Mouse (Mus musculus): ENCODE results near the gene Csnk2b. TPM values are rescaled to one million over a fixed set of nuclear protein-coding genes. Genes with fewer than 3 reads are reported as not detected.

Gene Csnk2b
- polyA plus RNA-seq, 1 experiment from 2014 or later = 245 TPM

DNA sequence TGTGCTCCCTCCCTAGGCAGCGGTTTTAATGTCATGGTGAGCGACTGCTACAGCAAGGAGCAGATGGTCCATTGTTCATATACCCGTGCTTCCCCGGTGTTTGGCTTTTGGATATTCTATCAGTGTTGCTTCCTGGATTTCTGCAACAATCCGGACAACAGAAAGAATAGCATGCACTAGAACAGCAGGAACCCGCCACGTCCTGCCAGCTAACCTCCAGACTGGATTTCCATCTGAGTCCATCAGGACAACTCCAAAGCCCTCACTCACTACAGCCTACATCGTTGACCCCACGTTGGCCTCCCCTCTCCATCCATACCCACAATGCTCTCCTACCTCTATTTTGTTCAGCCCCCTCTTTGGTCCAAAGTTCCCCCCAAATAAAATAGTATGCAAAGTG is 10.1 kb downstream of the Csnk2b start:
- no peaks in the 10 kb centered on the region for H3K4me1 ChIP-seq (ENCODE audit: control insufficient read depth, insufficient read depth, low read length)
- ATAC-seq (ENCODE audit: insufficient read depth, low FRiP score) = no peak
- H3K4me2 ChIP-seq (ENCODE audit: low read depth, low read length) = no peak overlapping the region
- no peak overlapping the region for H3K27ac ChIP-seq (ENCODE audit: low read length)
- no peak overlapping the region for H3K9ac ChIP-seq (ENCODE audit: low read length)
- no peaks in the 10 kb centered on the region; the same call in 1 of the 2 replicates for H3K36me3 ChIP-seq (ENCODE audit: control insufficient read depth, insufficient read depth, low read length)
- no peak overlapping the region for H3K4me3 ChIP-seq (replicated peaks; ENCODE audit: low read length)
- H3K27me3 ChIP-seq (ENCODE audit: control insufficient read depth, insufficient read depth, low read length) = no peaks in the 10 kb centered on the region
- WGBS = 70% methylated on average over 9 of the region's 9 CpGs
- no peaks in the 10 kb centered on the region for H3K9me3 ChIP-seq (replicated peaks; ENCODE audit: control insufficient read depth, low read length)

DNA sequence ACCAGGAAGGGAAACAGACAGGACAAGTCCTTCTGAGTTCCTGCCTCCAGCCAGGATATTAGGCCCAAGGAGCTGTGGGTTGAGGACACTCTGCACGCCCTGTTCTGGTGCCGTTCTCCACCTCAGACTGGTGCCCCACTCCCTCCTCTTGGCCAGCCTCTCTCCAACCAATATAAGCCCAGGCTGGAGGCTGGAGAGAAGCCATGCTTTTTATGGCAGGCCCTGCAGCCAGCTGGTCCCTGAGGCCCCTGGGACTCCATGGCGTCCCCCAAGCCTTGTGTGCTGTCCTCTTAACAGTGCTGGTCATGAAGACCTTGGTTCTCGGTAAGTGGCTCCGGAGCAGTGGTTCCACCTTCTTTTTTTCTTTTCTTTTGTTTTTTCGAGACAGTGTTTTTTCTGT is 13.8 kb downstream of the Csnk2b start, which contains the start of gene Ly6g5c:
Gene Ly6g5c, plus strand, starts transcription at position 183 of the 400 bp plus-strand sequence.
- Histone ChIP-seq H3K4me2 (ENCODE audit: low read depth, low read length) (no peak within 1 kb of the TSS), H3K9ac (ENCODE audit: low read length) (no peak within 1 kb of the TSS), H3K27me3 (ENCODE audit: control insufficient read depth, insufficient read depth, low read length) (no peaks in the 10 kb centered on the region), H3K36me3 (ENCODE audit: control insufficient read depth, insufficient read depth, low read length) (no peaks in the 10 kb centered on the region), H3K9me3 (replicated peaks; ENCODE audit: control insufficient read depth, low read length) (no peaks in the 10 kb centered on the region), H3K4me3 (replicated peaks; ENCODE audit: low read length) (no peak within 1 kb of the TSS), H3K4me1 (ENCODE audit: control insufficient read depth, insufficient read depth, low read length) (no peaks in the 10 kb centered on the region), H3K27ac (ENCODE audit: low read length) (no peak within 1 kb of the TSS)
- ATAC-seq (ENCODE audit: insufficient read depth, low FRiP score) = no peak
- WGBS = 84% methylated on average over 6 of the region's 6 CpGs

DNA sequence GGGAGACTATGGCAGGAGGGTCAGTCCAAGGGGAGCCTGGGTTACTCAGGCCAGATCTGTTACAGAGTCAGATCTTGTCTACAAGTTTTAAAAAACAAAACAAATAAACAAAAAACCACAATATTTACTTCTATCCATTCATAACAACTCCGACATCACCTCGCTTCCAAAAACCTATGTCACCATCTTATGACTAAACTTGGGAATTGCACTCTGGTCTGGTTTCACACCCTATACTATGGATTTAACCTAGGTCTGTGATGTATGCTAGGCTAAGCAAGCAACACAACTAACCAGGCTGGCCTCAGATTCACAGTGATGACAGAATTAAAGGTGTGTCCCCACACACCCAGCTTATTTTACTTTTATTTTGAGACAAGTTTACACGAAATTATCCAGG is 15.3 kb downstream of the Csnk2b start:
- H3K36me3 ChIP-seq (ENCODE audit: control insufficient read depth, insufficient read depth, low read length) = peaks cover 11% of the 10 kb centered on the region; the same call in 1 of the 2 replicates
- H3K4me1 ChIP-seq (ENCODE audit: control insufficient read depth, insufficient read depth, low read length) = no peaks in the 10 kb centered on the region
- no peak overlapping the region for H3K4me3 ChIP-seq (replicated peaks; ENCODE audit: low read length)
- H3K27ac ChIP-seq (ENCODE audit: low read length) = no peak overlapping the region
- no peaks in the 10 kb centered on the region for H3K9me3 ChIP-seq (replicated peaks; ENCODE audit: control insufficient read depth, low read length)
- H3K27me3 ChIP-seq (ENCODE audit: control insufficient read depth, insufficient read depth, low read length) = no peaks in the 10 kb centered on the region
- H3K9ac ChIP-seq (ENCODE audit: low read length) = no peak overlapping the region
- H3K4me2 ChIP-seq (ENCODE audit: low read depth, low read length) = no peak overlapping the region
- 60% methylated on average over 3 of the region's 3 CpGs for WGBS
- ATAC-seq (ENCODE audit: insufficient read depth, low FRiP score) = no peak

- Histone ChIP-seq H3K4me1 (ENCODE audit: control insufficient read depth, insufficient read depth, low read length) (no peaks in the 10 kb centered on the region), H3K27me3 (ENCODE audit: control insufficient read depth, insufficient read depth, low read length) (no peaks in the 10 kb centered on the region), H3K4me2 (ENCODE audit: low read depth, low read length) (peak overlapping the region; percentile 19; the same call in 1 of the 2 replicates), H3K27ac (ENCODE audit: low read length) (no peak overlapping the region), H3K36me3 (ENCODE audit: control insufficient read depth, insufficient read depth, low read length) (peaks cover 11% of the 10 kb centered on the region; the same call in 1 of the 2 replicates), H3K9me3 (replicated peaks; ENCODE audit: control insufficient read depth, low read length) (no peaks in the 10 kb centered on the region), H3K9ac (ENCODE audit: low read length) (no peak overlapping the region), H3K4me3 (replicated peaks; ENCODE audit: low read length) (no peak overlapping the region)
- ATAC-seq (ENCODE audit: insufficient read depth, low FRiP score) = no peak; the same call in 1 of the 2 replicates
- 22% methylated on average over 13 of the region's 13 CpGs for WGBS
Measured at GRCm38 (mm10) chr17:35105740-35106389, 16.0 kb downstream of the Csnk2b start.

GRCm38 (mm10) chr17:35104754-35105153 is 17.1 kb downstream of the Csnk2b start:
- Histone ChIP-seq H3K4me1 (ENCODE audit: control insufficient read depth, insufficient read depth, low read length) (no peaks in the 10 kb centered on the region), H3K36me3 (ENCODE audit: control insufficient read depth, insufficient read depth, low read length) (peaks cover 12% of the 10 kb centered on the region; the same call in 1 of the 2 replicates), H3K9ac (ENCODE audit: low read length) (no peak overlapping the region), H3K27me3 (ENCODE audit: control insufficient read depth, insufficient read depth, low read length) (no peaks in the 10 kb centered on the region), H3K4me2 (ENCODE audit: low read depth, low read length) (no peak overlapping the region), H3K4me3 (replicated peaks; ENCODE audit: low read length) (no peak overlapping the region), H3K9me3 (replicated peaks; ENCODE audit: control insufficient read depth, low read length) (no peaks in the 10 kb centered on the region), H3K27ac (ENCODE audit: low read length) (no peak overlapping the region)
- 75% methylated on average over 6 of the region's 6 CpGs for WGBS
- no peak for ATAC-seq (ENCODE audit: insufficient read depth, low FRiP score)

DNA sequence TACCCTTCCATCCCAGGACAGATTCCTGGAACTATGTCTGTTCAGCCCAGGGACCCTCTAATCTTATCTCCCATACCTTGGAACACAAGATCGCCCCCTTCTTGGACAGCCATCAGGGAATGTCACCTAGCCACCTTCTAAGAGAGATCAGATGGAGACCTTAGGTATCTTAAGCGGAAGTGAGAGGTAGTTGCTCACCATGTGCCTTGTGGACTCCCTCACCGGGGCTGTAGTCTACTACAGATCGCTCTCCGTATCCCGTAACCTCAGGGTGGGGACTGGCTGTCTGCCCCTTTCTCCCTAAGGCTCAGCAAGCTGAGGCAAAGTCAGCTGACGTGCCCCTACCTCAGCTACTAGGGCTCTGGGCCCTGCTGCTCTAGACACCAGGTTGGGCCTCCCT is 17.8 kb downstream of the Csnk2b start:
- no peak overlapping the region for H3K4me2 ChIP-seq (ENCODE audit: low read depth, low read length)
- no peak overlapping the region for H3K9ac ChIP-seq (ENCODE audit: low read length)
- no peaks in the 10 kb centered on the region for H3K4me1 ChIP-seq (ENCODE audit: control insufficient read depth, insufficient read depth, low read length)
- ATAC-seq (ENCODE audit: insufficient read depth, low FRiP score) = no peak
- no peaks in the 10 kb centered on the region for H3K27me3 ChIP-seq (ENCODE audit: control insufficient read depth, insufficient read depth, low read length)
- H3K4me3 ChIP-seq (replicated peaks; ENCODE audit: low read length) = no peak overlapping the region
- no peak overlapping the region for H3K27ac ChIP-seq (ENCODE audit: low read length)
- 87% methylated on average over 7 of the region's 7 CpGs for WGBS
- peaks cover 15% of the 10 kb centered on the region; the same call in 1 of the 2 replicates for H3K36me3 ChIP-seq (ENCODE audit: control insufficient read depth, insufficient read depth, low read length)
- H3K9me3 ChIP-seq (replicated peaks; ENCODE audit: control insufficient read depth, low read length) = no peaks in the 10 kb centered on the region

DNA sequence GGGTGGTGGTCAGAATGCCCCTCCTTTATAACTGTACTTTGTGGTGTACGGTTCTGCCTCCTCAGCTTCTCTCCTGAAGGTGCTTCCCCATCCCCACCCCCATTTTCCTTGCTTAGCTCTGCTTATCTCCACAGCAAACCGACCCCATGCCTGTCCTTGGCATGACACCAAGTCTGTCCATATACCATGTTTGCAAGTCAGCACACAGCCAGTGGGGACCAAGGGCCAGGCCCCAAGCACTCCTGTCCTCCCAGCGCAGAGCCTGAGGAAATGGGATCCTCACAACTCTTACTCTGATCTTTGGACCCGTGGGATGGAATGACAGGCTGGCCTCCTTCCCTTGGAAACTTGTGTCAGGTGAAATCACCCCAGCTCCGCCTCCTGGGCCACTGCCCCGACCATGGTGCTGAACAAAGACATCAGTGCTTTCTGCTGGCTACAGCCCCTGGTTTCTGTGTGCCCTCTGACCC is 18.6 kb downstream of the Csnk2b start:
- no peak overlapping the region for H3K4me3 ChIP-seq (replicated peaks; ENCODE audit: low read length)
- WGBS = 56% methylated on average over 6 of the region's 6 CpGs
- no peaks in the 10 kb centered on the region for H3K4me1 ChIP-seq (ENCODE audit: control insufficient read depth, insufficient read depth, low read length)
- ATAC-seq (ENCODE audit: insufficient read depth, low FRiP score) = no peak
- H3K36me3 ChIP-seq (ENCODE audit: control insufficient read depth, insufficient read depth, low read length) = peaks cover 15% of the 10 kb centered on the region; the same call in 1 of the 2 replicates
- no peaks in the 10 kb centered on the region for H3K9me3 ChIP-seq (replicated peaks; ENCODE audit: control insufficient read depth, low read length)
- no peak overlapping the region for H3K4me2 ChIP-seq (ENCODE audit: low read depth, low read length)
- no peaks in the 10 kb centered on the region for H3K27me3 ChIP-seq (ENCODE audit: control insufficient read depth, insufficient read depth, low read length)
- H3K9ac ChIP-seq (ENCODE audit: low read length) = no peak overlapping the region
- no peak overlapping the region for H3K27ac ChIP-seq (ENCODE audit: low read length)

DNA sequence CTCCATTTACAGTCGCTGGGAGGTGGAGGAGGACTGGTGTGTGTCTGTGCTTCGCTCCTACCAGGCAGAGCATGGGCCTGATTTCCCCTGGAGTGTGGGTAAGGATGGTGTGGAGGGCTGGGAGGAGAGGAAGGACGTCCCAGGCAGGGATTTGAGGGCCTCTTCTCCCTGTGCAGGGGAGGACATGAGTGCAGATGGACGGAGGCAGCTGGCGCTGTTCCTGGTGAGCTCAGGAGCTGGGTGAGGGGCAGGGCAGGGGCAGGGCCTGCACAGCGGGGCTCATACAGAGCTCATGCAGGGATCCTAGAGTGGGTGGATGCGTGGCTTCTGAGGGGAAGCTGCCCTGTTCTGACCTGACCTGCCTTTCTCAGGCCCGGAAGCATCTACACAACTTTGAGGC is 19.6 kb downstream of the Csnk2b start:
- no peaks in the 10 kb centered on the region for H3K9me3 ChIP-seq (replicated peaks; ENCODE audit: control insufficient read depth, low read length)
- no peak; the same call in 1 of the 2 replicates for ATAC-seq (ENCODE audit: insufficient read depth, low FRiP score)
- WGBS = 71% methylated on average over 8 of the region's 8 CpGs
- no peaks in the 10 kb centered on the region for H3K27me3 ChIP-seq (ENCODE audit: control insufficient read depth, insufficient read depth, low read length)
- no peaks in the 10 kb centered on the region for H3K4me1 ChIP-seq (ENCODE audit: control insufficient read depth, insufficient read depth, low read length)
- H3K9ac ChIP-seq (ENCODE audit: low read length) = no peak overlapping the region; the same call in 1 of the 2 replicates
- H3K4me3 ChIP-seq (replicated peaks; ENCODE audit: low read length) = no peak overlapping the region
- no peak overlapping the region for H3K27ac ChIP-seq (ENCODE audit: low read length)
- H3K36me3 ChIP-seq (ENCODE audit: control insufficient read depth, insufficient read depth, low read length) = peaks cover 19% of the 10 kb centered on the region; the same call in 1 of the 2 replicates
- no peak overlapping the region for H3K4me2 ChIP-seq (ENCODE audit: low read depth, low read length)

DNA sequence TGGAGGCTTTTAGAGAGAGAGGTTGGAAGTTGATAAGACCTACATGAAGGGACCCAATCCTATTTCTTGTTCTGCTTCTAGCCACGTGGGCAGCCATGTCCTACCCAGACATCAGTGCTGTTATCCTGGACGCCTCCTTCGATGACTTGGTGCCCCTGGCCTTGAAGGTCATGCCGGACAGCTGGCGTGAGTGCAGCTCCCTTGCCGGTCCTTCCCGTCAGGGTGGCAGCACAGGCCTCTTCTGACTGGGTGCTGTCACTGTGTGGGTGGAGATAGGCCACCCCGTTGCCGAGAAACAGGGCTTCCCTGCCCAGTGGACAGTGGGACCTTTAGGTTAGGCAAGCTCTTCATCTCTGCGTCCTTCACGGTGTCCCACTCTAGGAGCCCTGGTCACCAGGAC is 20.7 kb downstream of the Csnk2b start:
- peaks cover 23% of the 10 kb centered on the region; the same call in 1 of the 2 replicates for H3K36me3 ChIP-seq (ENCODE audit: control insufficient read depth, insufficient read depth, low read length)
- WGBS = 87% methylated on average over 11 of the region's 11 CpGs
- no peaks in the 10 kb centered on the region for H3K4me1 ChIP-seq (ENCODE audit: control insufficient read depth, insufficient read depth, low read length)
- no peak overlapping the region for H3K9ac ChIP-seq (ENCODE audit: low read length)
- no peak for ATAC-seq (ENCODE audit: insufficient read depth, low FRiP score)
- H3K27ac ChIP-seq (ENCODE audit: low read length) = no peak overlapping the region
- no peaks in the 10 kb centered on the region for H3K9me3 ChIP-seq (replicated peaks; ENCODE audit: control insufficient read depth, low read length)
- no peak overlapping the region for H3K4me3 ChIP-seq (replicated peaks; ENCODE audit: low read length)
- no peaks in the 10 kb centered on the region for H3K27me3 ChIP-seq (ENCODE audit: control insufficient read depth, insufficient read depth, low read length)
- H3K4me2 ChIP-seq (ENCODE audit: low read depth, low read length) = no peak overlapping the region

Measured in stomach, embryonic 16.5 days (tissue).